ENCODE assay signal across 13 mouse cellular contexts in the genomic region with DNA sequence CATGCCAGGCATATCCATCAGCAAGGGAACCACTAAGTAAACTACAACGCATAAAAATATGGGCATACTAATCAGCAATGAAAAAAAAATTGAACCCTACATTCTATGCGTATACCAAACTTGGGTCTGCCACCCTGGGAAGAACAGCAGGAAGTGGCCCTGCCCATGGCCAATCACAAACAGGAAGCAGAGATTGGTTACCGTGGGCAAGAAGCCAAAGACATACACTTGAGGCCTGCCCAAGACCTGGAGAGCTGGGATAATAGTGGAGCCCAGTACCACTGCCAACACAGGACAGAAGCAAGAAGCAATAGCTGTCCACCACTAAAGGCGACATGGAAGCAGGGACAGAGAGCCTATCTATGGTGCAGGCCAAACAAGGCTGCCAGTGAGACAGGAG.
"Had no signal": no experiment of that assay in that cellular context is flagged by ENCODE, and none has a peak within 500 bp of the region (broad histone marks: within the 10 kb centered on the region; RNA-seq: fewer than 3 reads in every experiment).

No protein-coding gene starts in this region.

- H3K9ac ChIP-seq: intestine, embryonic 15.5 days; kidney, embryonic 15.5 days; limb, embryonic 15.5 days; liver, embryonic 12.5 days; midbrain, embryonic 15.5 days; neural tube, embryonic 13.5 days had no signal

- H3K4me2 ChIP-seq: intestine, embryonic 15.5 days; kidney, embryonic 15.5 days; limb, embryonic 15.5 days; liver, embryonic 12.5 days; midbrain, embryonic 15.5 days; neural tube, embryonic 13.5 days had no signal

- H3K27ac ChIP-seq: intestine, embryonic 15.5 days; kidney, embryonic 15.5 days; limb, embryonic 15.5 days; liver, embryonic 12.5 days; midbrain, embryonic 10.5 days; midbrain, embryonic 15.5 days; neural tube, embryonic 13.5 days had no signal

- H3K27me3 ChIP-seq: intestine, embryonic 15.5 days; kidney, embryonic 15.5 days; limb, embryonic 15.5 days; liver, embryonic 12.5 days; midbrain, embryonic 15.5 days; neural tube, embryonic 13.5 days had no signal

- H3K4me3 ChIP-seq: intestine, embryonic 15.5 days; kidney, embryonic 15.5 days; limb, embryonic 15.5 days; liver, embryonic 12.5 days; midbrain, embryonic 10.5 days; midbrain, embryonic 15.5 days; neural tube, embryonic 13.5 days had no signal

- H3K9me3 ChIP-seq: intestine, embryonic 15.5 days; kidney, embryonic 15.5 days; limb, embryonic 15.5 days; liver, embryonic 12.5 days; midbrain, embryonic 10.5 days; midbrain, embryonic 15.5 days; neural tube, embryonic 13.5 days had no signal

- ATAC-seq: intestine, embryonic 15.5 days; liver, embryonic 12.5 days; midbrain, embryonic 15.5 days had no signal

- H3K36me3 ChIP-seq: intestine, embryonic 15.5 days; kidney, embryonic 15.5 days; limb, embryonic 15.5 days; liver, embryonic 12.5 days; midbrain, embryonic 10.5 days; midbrain, embryonic 15.5 days; neural tube, embryonic 13.5 days had no signal

- DNase-seq: kidney, adult 2 months; kidney, postnatal 25 days; layer of hippocampus, postnatal 36 days; retina, postnatal 1 day; thymus, adult 2 months; thymus, postnatal 25 days had no signal

- H3K4me1 ChIP-seq: intestine, embryonic 15.5 days; kidney, embryonic 15.5 days; limb, embryonic 15.5 days; liver, embryonic 12.5 days; midbrain, embryonic 10.5 days; midbrain, embryonic 15.5 days; neural tube, embryonic 13.5 days had no signal
